Mouse (Mus musculus) ES-Bruce4 (cell line): ENCODE data around the gene Prkg1.

ENCODE experiments used
- CTCF ChIP-seq: IDR thresholded peaks from one replicate; pipeline ENCODE4 v1.8.1; 2011; ENCODE audit warnings: low read depth, low read length
- EP300 ChIP-seq: IDR thresholded peaks from 2 replicates; pipeline ENCODE4 v1.6.1; 2011; ENCODE audit warnings: low read depth, low read length; ENCODE audit not compliant: insufficient read depth

DNA sequence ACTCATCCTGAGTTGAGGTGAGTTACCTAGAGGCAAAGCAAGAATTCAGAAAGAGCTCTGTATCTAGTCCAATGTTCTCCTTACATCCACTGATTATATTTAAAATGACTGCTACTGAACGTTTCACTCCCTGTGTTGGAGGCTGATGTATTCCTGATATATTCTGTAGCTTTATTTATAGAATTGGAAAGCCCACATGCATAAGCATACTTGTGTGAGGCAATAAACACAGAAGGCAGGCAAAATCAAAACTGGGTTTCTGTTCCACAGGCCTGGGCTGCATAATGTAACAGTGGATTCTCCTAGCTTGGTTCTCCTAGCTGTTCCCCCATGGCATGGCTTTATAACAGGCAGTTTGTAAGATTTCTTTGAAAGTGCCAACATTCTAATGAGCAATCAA is 368.7 kb downstream of the Prkg1 start:
- TF ChIP-seq CTCF (no peak), EP300 (no peak)
